Mouse (Mus musculus) limb, embryonic 13.5 days (tissue): ENCODE results near the gene Gm10024. TPM values are rescaled to one million over a fixed set of nuclear protein-coding genes. Genes with fewer than 3 reads are reported as not detected.
"Not testable (repeated sequence)": the region's sequence is repeated elsewhere in the genome, so short reads cannot be mapped to it uniquely, and the experiment has no call there.

ENCODE experiments used
- ATAC-seq: fragments of 200-750 bp; cut with Nextera tagmentation; 2 replicates; pipeline ENCODE4 v1.8.0; 2017; ENCODE audit warnings: low read depth, moderate number of reproducible peaks, moderate TSS enrichment; ENCODE audit not compliant: low FRiP score
- H3K27ac ChIP-seq: fragments of 300-500 bp; sonication (generic); 2 replicates; pipeline ENCODE4 v1.5.1; 2015; ENCODE audit warnings: inconsistent platforms, mild to moderate bottlenecking, moderate library complexity
- H3K27me3 ChIP-seq: fragments of 300-500 bp; sonication (generic); 2 replicates; pipeline ENCODE4 v1.6.1; 2015; ENCODE audit warnings: mild to moderate bottlenecking, inconsistent platforms
- H3K36me3 ChIP-seq: fragments of 300-500 bp; sonication (generic); 2 replicates; pipeline ENCODE4 v1.6.1; 2015; ENCODE audit warnings: inconsistent platforms, mild to moderate bottlenecking, moderate library complexity
- H3K4me1 ChIP-seq: fragments of 300-500 bp; sonication (generic); 2 replicates; pipeline ENCODE4 v1.6.1; 2015; ENCODE audit warnings: inconsistent platforms
- H3K4me2 ChIP-seq: fragments of 300-500 bp; sonication (generic); replicated peaks from 2 replicates; pipeline ENCODE4 v1.6.1; 2015; ENCODE audit warnings: inconsistent platforms, mild to moderate bottlenecking, moderate library complexity
- H3K4me3 ChIP-seq: fragments of 300-500 bp; sonication (generic); 2 replicates; pipeline ENCODE4 v1.5.1; 2015; ENCODE audit warnings: moderate library complexity, mild to moderate bottlenecking, inconsistent platforms
- H3K9ac ChIP-seq: fragments of 300-500 bp; sonication (generic); 2 replicates; pipeline ENCODE4 v1.6.1; 2015; ENCODE audit warnings: mild to moderate bottlenecking, inconsistent platforms
- H3K9me3 ChIP-seq: fragments of 300-500 bp; sonication (generic); 2 replicates; pipeline ENCODE4 v1.6.1; 2016; ENCODE audit warnings: inconsistent platforms
- WGBS: fragments of 180-500 bp; shearing (Covaris S2); methylation state at CpG from one replicate; pipeline ENCODE4 v1.1.7; 2015; 5-methylcytosine and 5-hydroxymethylcytosine counted together
- polyA plus RNA-seq: library from polyadenylated mRNA; unstranded; fragments of >200 nt; fragmentation: Nextera tagmentation; extraction: Ambion mirVana; gene quantifications from 2 replicates; pipeline ENCODE4 v1.2.1, GENCODE M21; 2015

Gm10024 gene
- 0.51 TPM in 1 of 2 replicates, not detected in the other for polyA plus RNA-seq

DNA sequence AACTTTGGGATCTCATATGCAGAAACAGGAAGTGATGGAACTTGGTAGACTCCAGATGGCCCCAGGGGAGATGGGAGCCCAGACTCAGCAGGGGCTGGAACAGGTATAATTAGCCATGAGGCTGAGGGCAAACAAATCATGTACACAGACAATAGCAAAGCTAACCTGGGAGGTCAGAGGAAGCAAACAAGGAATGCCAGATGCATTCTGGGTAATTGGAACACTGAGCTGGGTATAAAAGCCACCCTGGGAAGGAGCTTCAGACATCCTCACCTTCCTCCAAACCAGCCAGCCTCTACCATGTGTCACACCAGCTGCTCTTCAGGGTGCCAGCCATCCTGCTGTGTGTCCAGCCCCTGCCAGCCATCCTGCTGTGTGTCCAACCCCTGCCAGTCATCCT is at the start of gene Gm10024:
Gene Gm10024, plus strand, starts transcription at position 301 of the 400 bp plus-strand sequence.
- H3K27me3 ChIP-seq, H3K27ac ChIP-seq, ATAC-seq, H3K36me3 ChIP-seq, H3K4me3 ChIP-seq, H3K4me2 ChIP-seq, H3K9ac ChIP-seq, H3K4me1 ChIP-seq: not testable (repeated sequence)
- peaks cover 17% of the 10 kb centered on the region for H3K9me3 ChIP-seq

DNA sequence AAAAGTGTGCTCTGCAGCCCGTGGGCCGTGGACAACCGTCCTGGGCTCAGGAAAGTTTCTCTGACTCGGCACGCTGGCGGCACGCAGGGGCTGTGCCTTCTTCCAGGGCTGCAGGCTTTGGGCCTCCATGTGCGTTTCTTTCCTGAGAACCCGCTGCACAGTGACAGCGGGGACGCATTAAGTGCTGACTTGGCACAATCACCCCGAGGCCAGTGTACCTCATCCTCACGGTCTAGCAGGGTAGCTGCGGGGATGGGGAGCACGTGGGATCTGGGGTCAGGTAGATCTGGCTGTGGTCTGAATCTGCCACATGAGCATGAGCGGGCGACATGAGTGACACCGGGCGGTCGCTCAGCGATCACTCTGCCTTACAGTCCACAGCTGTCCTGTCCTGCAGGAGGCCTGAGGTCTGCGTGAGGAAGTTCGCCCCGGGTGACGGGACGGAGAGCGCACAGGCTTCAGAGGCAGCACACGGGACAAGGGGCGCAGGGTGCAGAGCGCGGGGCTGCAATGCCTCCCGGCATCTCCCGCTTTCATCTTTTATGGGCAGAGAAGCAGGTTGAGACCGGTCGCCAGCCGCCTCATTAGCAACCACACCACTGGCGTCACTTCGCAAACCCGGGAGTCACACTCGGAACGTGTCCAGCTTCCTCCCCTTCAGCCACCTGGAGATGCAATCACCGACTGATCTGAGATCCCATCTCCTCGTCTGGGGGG is 47.1 kb upstream of the Gm10024 start:
- Histone ChIP-seq H3K9me3 (no peaks in the 10 kb centered on the region), H3K9ac (peak overlapping the region; percentile 43; the same call in 1 of the 2 replicates), H3K27ac (no peak overlapping the region; the same call in 1 of the 2 replicates), H3K4me2 (peak overlapping the region; percentile 57), H3K27me3 (peaks cover 19% of the 10 kb centered on the region), H3K4me1 (peaks cover 31% of the 10 kb centered on the region), H3K4me3 (peak overlapping the region; percentile 20; the same call in 1 of the 2 replicates), H3K36me3 (no peaks in the 10 kb centered on the region)
- peak; percentile 38; the same call in 1 of the 2 replicates for ATAC-seq
- 18% methylated on average over 43 of the region's 43 CpGs for WGBS

DNA sequence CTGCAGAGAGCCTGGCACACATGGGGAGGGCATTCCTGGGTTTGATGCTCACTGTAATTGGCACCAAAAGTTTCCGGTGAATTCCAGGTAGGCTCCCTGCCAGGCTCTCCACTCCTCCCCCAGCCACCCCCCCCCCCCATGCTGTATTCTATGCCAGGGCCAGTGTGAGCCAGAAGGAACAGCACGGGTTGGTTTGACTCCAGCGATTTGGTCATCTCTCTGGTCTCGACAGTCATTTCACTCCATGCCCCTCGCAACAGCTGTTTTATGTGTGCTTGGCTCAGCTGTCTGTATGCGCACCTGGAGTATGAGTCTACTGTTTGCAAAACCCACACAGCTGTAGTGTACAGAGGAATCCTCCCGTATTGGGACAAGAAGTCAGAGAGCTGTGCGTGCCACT is 44.9 kb upstream of the Gm10024 start:
- H3K9me3 ChIP-seq: no peaks in the 10 kb centered on the region
- WGBS: 50% methylated on average over 8 of the region's 8 CpGs
- no peak overlapping the region for H3K4me2 ChIP-seq
- H3K27ac ChIP-seq: no peak overlapping the region
- H3K4me3 ChIP-seq: no peak overlapping the region
- peaks cover 19% of the 10 kb centered on the region for H3K27me3 ChIP-seq
- H3K4me1 ChIP-seq: peaks cover 31% of the 10 kb centered on the region
- no peaks in the 10 kb centered on the region for H3K36me3 ChIP-seq
- no peak overlapping the region for H3K9ac ChIP-seq
- 0 out of 2 replicates have a peak, but pooled peaks have one; percentile 33 for ATAC-seq

DNA sequence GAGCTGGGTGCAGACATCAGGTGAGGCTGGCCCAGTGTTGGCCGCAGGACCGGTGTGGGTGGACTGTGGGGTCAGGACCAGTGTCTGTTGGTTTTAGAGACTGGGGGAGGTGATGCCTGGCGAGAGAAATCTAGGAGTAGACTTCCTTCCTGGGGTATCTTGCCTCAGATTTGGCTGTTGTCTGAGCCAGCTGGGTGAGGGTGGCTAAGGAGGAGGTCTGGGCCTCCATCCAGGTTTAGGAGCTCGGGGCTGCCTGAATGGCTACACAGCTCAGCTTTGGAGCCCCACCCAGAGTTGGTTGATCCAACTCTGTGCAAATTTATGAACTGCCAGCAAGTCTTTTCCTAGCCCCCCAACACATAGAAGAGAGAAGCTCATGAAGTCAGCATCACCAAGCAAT is 43.9 kb upstream of the Gm10024 start:
- no peak for ATAC-seq
- Histone ChIP-seq H3K27ac (no peak overlapping the region), H3K36me3 (no peaks in the 10 kb centered on the region), H3K4me1 (peaks cover 31% of the 10 kb centered on the region), H3K9me3 (no peaks in the 10 kb centered on the region), H3K4me2 (no peak overlapping the region), H3K9ac (no peak overlapping the region), H3K27me3 (peaks cover 19% of the 10 kb centered on the region), H3K4me3 (no peak overlapping the region)
- WGBS: 83% methylated on average over 4 of the region's 4 CpGs

DNA sequence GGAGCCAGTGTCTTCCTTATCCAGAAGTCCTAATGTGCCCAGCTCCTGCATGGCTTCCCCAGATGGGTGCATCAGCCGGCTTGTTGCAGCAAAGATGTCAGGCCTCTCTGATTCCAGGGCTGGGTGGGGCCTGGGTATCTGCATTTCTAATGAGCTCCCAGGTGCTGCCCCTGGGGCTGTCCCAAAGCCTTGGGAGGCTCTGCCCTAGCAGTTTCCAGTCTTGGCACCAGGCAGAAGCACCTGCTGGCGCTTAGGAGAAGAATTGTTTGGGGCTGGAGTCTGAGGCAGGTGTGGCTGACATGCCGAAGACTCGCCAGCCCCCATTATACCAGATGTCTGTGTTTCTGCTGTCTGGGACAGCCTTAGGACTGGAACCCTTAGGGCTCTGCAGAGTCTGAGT is 40.5 kb upstream of the Gm10024 start:
- H3K4me3 ChIP-seq: no peak overlapping the region
- ATAC-seq: no peak
- peaks cover 29% of the 10 kb centered on the region for H3K4me1 ChIP-seq
- H3K27ac ChIP-seq: no peak overlapping the region
- no peak overlapping the region for H3K4me2 ChIP-seq
- H3K36me3 ChIP-seq: no peaks in the 10 kb centered on the region
- 71% methylated on average over 4 of the region's 4 CpGs for WGBS
- no peaks in the 10 kb centered on the region for H3K9me3 ChIP-seq
- H3K9ac ChIP-seq: no peak overlapping the region
- H3K27me3 ChIP-seq: peaks cover 16% of the 10 kb centered on the region

DNA sequence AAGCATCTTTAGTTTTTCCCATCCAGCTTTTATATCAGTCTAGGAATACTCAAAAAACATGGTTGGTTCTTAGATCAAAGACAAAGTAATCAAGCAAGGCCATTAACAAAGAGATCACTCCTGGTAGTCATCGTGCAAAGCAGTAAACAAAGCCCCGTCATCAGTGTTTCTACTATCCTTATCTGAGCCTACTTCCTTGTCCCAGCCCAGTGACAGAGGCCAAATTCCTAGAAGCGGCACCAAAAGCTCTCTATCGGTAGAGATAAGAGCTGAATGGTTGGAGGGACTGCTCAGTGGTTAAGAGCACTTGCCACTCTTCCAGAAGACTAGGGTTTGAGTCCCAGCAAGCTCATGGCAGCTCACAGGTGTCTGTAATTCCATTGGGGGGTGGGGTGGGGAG is 39.7 kb upstream of the Gm10024 start:
- no peak for ATAC-seq
- Histone ChIP-seq H3K9ac (no peak overlapping the region), H3K4me1 (peaks cover 23% of the 10 kb centered on the region), H3K4me2 (no peak overlapping the region), H3K4me3 (no peak overlapping the region), H3K27ac (no peak overlapping the region), H3K27me3 (peaks cover 24% of the 10 kb centered on the region), H3K36me3 (no peaks in the 10 kb centered on the region), H3K9me3 (no peaks in the 10 kb centered on the region)
- 51% methylated on average over 4 of the region's 4 CpGs for WGBS

DNA sequence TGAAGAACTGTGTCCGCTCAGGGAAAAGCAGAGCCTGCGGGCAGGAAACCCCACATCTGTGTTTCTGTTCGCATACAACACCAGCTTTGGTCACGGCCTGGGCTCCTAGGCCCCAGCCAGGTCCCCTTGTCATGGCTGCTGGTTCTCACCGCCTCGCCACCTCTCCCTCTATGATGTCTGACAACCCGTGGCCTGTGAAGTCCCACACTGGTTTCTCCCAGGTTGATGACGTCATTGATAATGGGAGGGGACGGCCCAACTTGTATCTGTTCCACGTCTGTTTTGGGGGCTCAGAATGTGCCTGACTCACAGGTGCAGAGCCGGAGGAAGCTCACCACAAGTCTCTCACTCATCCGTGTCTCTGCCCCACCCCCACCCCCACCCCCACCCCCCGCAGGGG is 37.5 kb upstream of the Gm10024 start:
- ATAC-seq: no peak
- H3K4me2 ChIP-seq: no peak overlapping the region
- peaks cover 45% of the 10 kb centered on the region for H3K27me3 ChIP-seq
- peaks cover 29% of the 10 kb centered on the region for H3K4me1 ChIP-seq
- no peak overlapping the region for H3K4me3 ChIP-seq
- no peak overlapping the region for H3K27ac ChIP-seq
- H3K9ac ChIP-seq: no peak overlapping the region
- H3K36me3 ChIP-seq: no peaks in the 10 kb centered on the region
- WGBS: 54% methylated on average over 13 of the region's 13 CpGs
- no peaks in the 10 kb centered on the region for H3K9me3 ChIP-seq

DNA sequence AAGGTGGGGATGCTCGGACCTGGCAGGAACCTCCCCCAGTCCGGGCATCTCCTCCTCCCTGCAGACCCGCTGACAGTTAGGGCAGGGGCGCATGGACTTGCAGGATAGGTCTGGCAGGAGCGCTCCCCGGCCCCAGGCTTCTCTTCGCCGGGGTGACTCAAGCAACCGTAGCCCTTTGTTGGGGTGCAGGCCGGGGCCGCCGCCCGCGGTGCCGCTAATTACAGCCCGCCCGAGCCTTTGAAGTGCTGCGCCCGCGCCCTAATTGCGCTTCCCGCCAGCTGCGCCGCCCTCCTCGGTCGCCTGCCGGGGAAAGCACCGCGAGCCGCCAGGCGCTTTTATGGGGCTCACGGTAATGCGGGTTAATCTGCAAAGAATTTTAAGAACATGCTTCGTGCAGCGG is 33.7 kb upstream of the Gm10024 start:
- Histone ChIP-seq H3K4me2 (peak overlapping the region; percentile 81), H3K9ac (peak overlapping the region; percentile 53), H3K4me1 (peaks cover 33% of the 10 kb centered on the region), H3K9me3 (no peaks in the 10 kb centered on the region), H3K27me3 (peaks cover 53% of the 10 kb centered on the region), H3K4me3 (peak overlapping the region; percentile 43), H3K36me3 (no peaks in the 10 kb centered on the region), H3K27ac (no peak overlapping the region)
- WGBS: 0% methylated on average over 35 of the region's 35 CpGs
- peak; percentile 31 for ATAC-seq

DNA sequence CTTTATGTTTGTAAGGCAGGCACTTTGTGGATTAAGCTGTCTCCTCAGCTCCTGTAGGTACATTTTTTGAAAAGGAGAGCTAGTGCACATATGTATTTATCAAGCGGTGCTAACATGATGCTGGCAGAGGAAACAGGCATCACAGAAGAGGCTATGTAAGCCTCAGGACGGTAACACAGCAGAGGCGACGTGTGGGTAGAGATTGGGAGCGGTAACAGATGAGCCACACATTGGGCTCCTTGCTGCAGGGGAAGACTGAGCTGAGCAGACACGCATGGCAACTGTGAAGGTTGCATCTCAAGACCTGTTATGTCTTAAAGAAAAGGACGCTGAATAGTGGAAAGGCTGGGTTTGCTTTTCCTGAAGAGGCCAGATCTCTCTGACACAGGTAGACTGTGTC is 28.3 kb upstream of the Gm10024 start:
- H3K4me1 ChIP-seq: peaks cover 36% of the 10 kb centered on the region
- no peak for ATAC-seq
- H3K9me3 ChIP-seq: no peaks in the 10 kb centered on the region
- H3K27ac ChIP-seq: no peak overlapping the region
- H3K27me3 ChIP-seq: peaks cover 61% of the 10 kb centered on the region
- H3K4me3 ChIP-seq: no peak overlapping the region
- H3K9ac ChIP-seq: no peak overlapping the region
- no peak overlapping the region for H3K4me2 ChIP-seq
- no peaks in the 10 kb centered on the region for H3K36me3 ChIP-seq
- 74% methylated on average over 7 of the region's 7 CpGs for WGBS

DNA sequence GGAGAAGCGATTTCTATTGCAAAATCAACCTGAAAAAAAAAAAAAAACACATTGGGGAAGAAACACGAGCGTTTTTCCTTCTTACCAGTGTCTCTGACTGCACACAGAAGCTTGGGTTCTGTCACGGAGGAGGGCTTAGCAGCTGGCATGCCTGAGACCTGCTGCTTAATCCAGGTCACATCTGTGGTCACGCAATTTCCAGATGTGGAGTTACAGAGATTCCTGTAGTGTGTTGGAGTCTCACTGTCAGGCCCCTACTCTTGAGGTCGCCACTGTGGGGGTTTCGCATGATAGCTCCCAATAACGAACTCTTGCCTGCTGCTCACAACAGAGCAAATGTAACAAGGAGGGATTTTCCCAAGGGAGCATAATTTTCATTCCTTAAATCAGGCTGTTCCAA is 27.1 kb upstream of the Gm10024 start:
- Histone ChIP-seq H3K4me2 (no peak overlapping the region), H3K27me3 (peaks cover 61% of the 10 kb centered on the region), H3K4me3 (no peak overlapping the region), H3K9me3 (no peaks in the 10 kb centered on the region), H3K27ac (no peak overlapping the region), H3K4me1 (peaks cover 30% of the 10 kb centered on the region), H3K9ac (no peak overlapping the region), H3K36me3 (no peaks in the 10 kb centered on the region)
- 14% methylated on average over 8 of the region's 8 CpGs for WGBS
- no peak for ATAC-seq

DNA sequence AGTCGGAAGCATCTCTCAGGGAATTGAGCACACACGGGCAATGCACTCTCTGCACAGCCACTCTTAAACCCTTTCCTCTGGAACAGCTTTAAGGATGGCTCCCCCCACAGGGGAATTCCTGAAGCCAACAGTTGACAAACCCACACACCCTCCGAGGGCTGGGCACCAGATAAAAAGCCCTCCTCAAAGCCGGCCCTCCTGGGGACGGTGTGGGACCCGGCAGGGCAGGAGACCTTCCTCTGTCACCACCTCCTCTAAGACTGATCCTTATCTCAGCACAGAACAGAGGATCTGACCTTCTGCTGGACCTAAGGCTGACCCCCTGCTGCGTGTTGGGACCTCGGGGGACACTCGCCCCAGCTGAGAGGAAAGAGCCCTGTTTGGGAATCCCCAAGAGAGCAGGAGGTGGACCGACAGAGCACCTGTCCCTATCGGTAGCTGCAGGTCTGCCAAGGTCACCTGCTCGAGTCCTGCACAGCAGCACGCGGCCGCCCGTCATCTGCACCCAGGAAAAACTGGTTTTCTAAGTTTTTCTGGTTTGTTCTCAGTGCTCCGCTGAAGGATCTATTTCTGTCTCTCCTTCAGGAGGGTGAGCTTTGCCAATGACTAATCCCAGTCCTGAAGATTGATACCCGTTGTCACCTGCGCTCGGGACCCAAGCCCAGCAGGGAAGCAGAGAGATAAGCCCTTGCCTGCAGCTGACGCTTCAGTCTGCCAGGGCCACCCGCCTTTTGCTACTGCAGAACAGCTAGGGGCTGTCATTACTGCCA is 25.2 kb upstream of the Gm10024 start, which contains the start of gene Tspear:
Gene Tspear, plus strand, starts transcription at position 675 of the 770 bp plus-strand sequence.
- Histone ChIP-seq H3K9me3 (no peaks in the 10 kb centered on the region), H3K4me1 (peaks cover 36% of the 10 kb centered on the region), H3K27ac (no peak within 1 kb of the TSS), H3K9ac (no peak within 1 kb of the TSS), H3K27me3 (peaks cover 66% of the 10 kb centered on the region), H3K4me2 (peak within 1 kb of the TSS; percentile 19; the same call in 1 of the 2 replicates), H3K36me3 (no peaks in the 10 kb centered on the region), H3K4me3 (no peak within 1 kb of the TSS)
- WGBS: 5% methylated on average over 22 of the region's 22 CpGs
- no peak for ATAC-seq

DNA sequence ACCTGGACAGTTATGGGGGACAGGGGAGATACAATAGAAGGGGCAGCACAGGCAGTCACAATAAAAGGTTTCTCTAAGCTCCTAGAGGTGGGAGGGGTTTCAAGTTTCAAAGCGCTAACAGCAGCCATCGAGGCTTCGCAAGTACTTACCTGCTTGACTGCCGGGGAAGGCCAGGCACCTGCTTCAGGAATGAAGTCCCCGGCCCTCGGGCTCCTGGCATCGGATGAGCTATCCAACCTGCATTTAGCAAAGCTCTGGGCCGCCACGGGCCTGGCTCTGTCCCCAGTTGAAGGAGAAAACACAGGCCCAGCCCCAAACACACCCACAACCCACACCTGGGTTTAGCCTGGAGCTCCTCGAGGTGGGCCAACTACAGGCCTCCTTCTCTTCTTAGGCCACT is 24.2 kb upstream of the Gm10024 start:
- peaks cover 66% of the 10 kb centered on the region for H3K27me3 ChIP-seq
- no peak overlapping the region for H3K4me2 ChIP-seq
- whole genome bisulfite sequencing: 13% methylated on average over 10 of the region's 10 CpGs
- no peak overlapping the region for H3K4me3 ChIP-seq
- ATAC-seq: no peak
- H3K9ac ChIP-seq: no peak overlapping the region
- no peak overlapping the region for H3K27ac ChIP-seq
- no peaks in the 10 kb centered on the region for H3K9me3 ChIP-seq
- no peaks in the 10 kb centered on the region for H3K36me3 ChIP-seq
- peaks cover 34% of the 10 kb centered on the region for H3K4me1 ChIP-seq
